Mouse (Mus musculus) myocyte (in vitro differentiated cells): ENCODE results near the gene Calml3. TPM values are rescaled to one million over a fixed set of nuclear protein-coding genes. Genes with fewer than 3 reads are reported as not detected.
A peak's percentile ranks its signal among the peaks of the same experiment; 100 is the strongest.

ENCODE experiments used
- H3K27me3 ChIP-seq: one replicate; pipeline ENCODE4 v1.6.1; 2011; ENCODE audit not compliant: control insufficient read depth, insufficient read depth, insufficient read length
- H3K36me3 ChIP-seq: one replicate; pipeline ENCODE4 v1.6.1; 2011; ENCODE audit not compliant: control insufficient read depth, insufficient read depth
- H3K4me2 ChIP-seq: one replicate; pipeline ENCODE4 v1.6.1; 2011; ENCODE audit warnings: low read depth, control low read depth
- H3K4me3 ChIP-seq: one replicate; pipeline ENCODE4 v1.5.1; 2011; ENCODE audit warnings: mild to moderate bottlenecking, control low read depth, moderate library complexity
- H3K79me2 ChIP-seq: one replicate; pipeline ENCODE4 v1.6.1; 2011; ENCODE audit not compliant: control insufficient read depth, insufficient read depth
- H3ac ChIP-seq: one replicate; pipeline ENCODE4 v1.6.1; 2011; ENCODE audit not compliant: control insufficient read depth, insufficient read length
- CEBPB ChIP-seq: IDR thresholded peaks from 2 replicates; pipeline ENCODE4 v1.6.1; 2011; ENCODE audit warnings: mild to moderate bottlenecking, moderate library complexity; ENCODE audit not compliant: poor library complexity, insufficient read depth, severe bottlenecking
- E2F4 ChIP-seq: IDR thresholded peaks from one replicate; pipeline ENCODE4 v1.6.1; 2011; ENCODE audit warnings: mild to moderate bottlenecking, control low read depth, moderate library complexity; ENCODE audit not compliant: insufficient read depth
- MAX ChIP-seq: IDR thresholded peaks from one replicate; pipeline ENCODE4 v1.6.1; 2011; ENCODE audit warnings: low read depth, mild to moderate bottlenecking, control low read depth
- MYOD1 ChIP-seq, 3 experiments: IDR thresholded peaks; one replicate each; pipeline ENCODE4 v1.6.1; 2011; ENCODE audit warnings: control low read depth in 2 of 3, low read depth in 2 of 3, mild to moderate bottlenecking in 2 of 3, moderate library complexity in 1 of 3; ENCODE audit not compliant: insufficient read length in 2 of 3, control insufficient read depth in 1 of 3
- MYOG ChIP-seq, 3 experiments: IDR thresholded peaks; one replicate each; pipeline ENCODE4 v1.6.1; 2011; ENCODE audit warnings: control low read depth in 2 of 3, low read depth in 2 of 3, mild to moderate bottlenecking in 2 of 3; ENCODE audit not compliant: insufficient read length in 2 of 3, control insufficient read depth in 1 of 3, insufficient read depth in 1 of 3
- POLR2A ChIP-seq: IDR thresholded peaks from one replicate; pipeline ENCODE4 v1.6.1; 2011; ENCODE audit warnings: low read depth, mild to moderate bottlenecking, control low read depth, moderate library complexity; ENCODE audit not compliant: insufficient read length
- POLR2AphosphoS2 ChIP-seq: IDR thresholded peaks from one replicate; pipeline ENCODE4 v1.6.1; 2011; ENCODE audit warnings: low read depth, control low read depth; ENCODE audit not compliant: insufficient read length
- REST ChIP-seq: IDR thresholded peaks from one replicate; pipeline ENCODE4 v1.6.1; 2011; ENCODE audit warnings: mild to moderate bottlenecking, control low read depth, moderate library complexity; ENCODE audit not compliant: insufficient read depth, insufficient read length
- SRF ChIP-seq: IDR thresholded peaks from one replicate; pipeline ENCODE4 v1.6.1; 2011; ENCODE audit warnings: low read depth; ENCODE audit not compliant: control insufficient read depth, insufficient read length
- TCF12 ChIP-seq: IDR thresholded peaks from one replicate; pipeline ENCODE4 v1.6.1; 2011; ENCODE audit warnings: mild to moderate bottlenecking, control low read depth; ENCODE audit not compliant: poor library complexity, insufficient read depth, severe bottlenecking
- TCF3 ChIP-seq: IDR thresholded peaks from one replicate; pipeline ENCODE4 v1.6.1; 2011; ENCODE audit warnings: low read depth, control low read depth; ENCODE audit not compliant: insufficient read length
- USF1 ChIP-seq: IDR thresholded peaks from one replicate; pipeline ENCODE4 v1.6.1; 2011; ENCODE audit warnings: low read depth, mild to moderate bottlenecking, control low read depth, moderate library complexity
- polyA plus RNA-seq: library from polyadenylated mRNA; unstranded; fragments of >200 nt; fragmentation: generic; extraction: Trizol; gene quantifications from one replicate; pipeline ENCODE4 v1.2.1, GENCODE M21; 2012; ENCODE audit warnings: missing spikeins

Gene Calml3
- polyA plus RNA-seq, 1 experiment: 0.08 TPM

DNA sequence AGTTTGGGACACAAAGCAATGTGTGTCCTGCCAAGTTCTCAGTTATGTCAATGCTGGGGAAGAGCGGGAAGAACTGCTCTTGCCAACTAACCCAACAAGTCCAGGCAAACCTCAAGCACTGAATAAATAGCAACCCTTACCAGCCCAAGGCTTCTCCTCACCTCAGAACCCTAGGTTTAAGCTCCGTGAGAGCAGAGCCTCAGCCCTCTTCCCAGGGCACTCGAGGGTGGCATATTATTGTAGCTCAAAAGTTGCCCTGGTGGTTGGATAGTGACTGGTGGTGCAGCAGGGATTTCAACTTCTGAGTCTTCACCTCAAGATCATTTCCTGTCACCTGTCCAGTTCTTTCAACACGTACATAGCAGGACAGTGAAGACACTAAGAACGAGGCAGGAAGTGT is 27.4 kb upstream of the Calml3 start:
- Histone ChIP-seq H3K36me3 (no peaks in the 10 kb centered on the region), H3ac (no peak overlapping the region), H3K4me3 (no peak overlapping the region), H3K4me2 (no peak overlapping the region), H3K79me2 (no peaks in the 10 kb centered on the region), H3K27me3 (no peaks in the 10 kb centered on the region)
- TF ChIP-seq REST (no peak), POLR2AphosphoS2 (no peak), POLR2A (no peak), SRF (no peak), MYOD1 (IDR thresholded peaks at IDR 0.05; ENCODE audit: control insufficient read depth in 1 of 3, insufficient read length in 2 of 3, low read depth in 2 of 3) (no peak), MAX (no peak), TCF3 (no peak), CEBPB (no peak), USF1 (no peak), TCF12 (no peak), E2F4 (no peak), MYOG (IDR thresholded peaks at IDR 0.05; ENCODE audit: control insufficient read depth in 1 of 3, insufficient read depth in 1 of 3, insufficient read length in 2 of 3, low read depth in 2 of 3) (no peak)

DNA sequence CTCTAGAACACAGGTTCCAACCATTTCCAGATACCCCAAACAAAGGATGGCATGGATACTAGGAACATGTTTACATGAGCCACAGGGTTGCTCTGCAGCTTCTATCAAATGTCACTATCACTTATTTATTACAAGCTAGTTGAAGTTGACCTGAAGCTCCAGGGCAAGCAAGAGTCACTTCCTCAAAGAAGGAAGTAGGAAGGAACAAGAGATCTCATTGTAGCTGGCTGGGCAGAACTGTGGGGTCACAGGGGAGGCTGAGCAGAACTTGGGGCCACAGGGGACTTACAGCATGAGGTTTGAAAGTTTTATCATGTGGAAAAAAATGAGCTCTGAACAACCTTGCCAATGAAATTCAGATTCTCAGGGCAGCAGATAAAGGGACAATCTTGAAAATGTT is 21.6 kb upstream of the Calml3 start:
- TF ChIP-seq TCF12 (no peak), POLR2A (no peak), MYOD1 (IDR thresholded peaks at IDR 0.05; ENCODE audit: control insufficient read depth in 1 of 3, insufficient read length in 2 of 3, low read depth in 2 of 3) (no peak), TCF3 (no peak), USF1 (no peak), MAX (no peak), REST (no peak)
- Histone ChIP-seq H3K4me2 (no peak overlapping the region), H3K79me2 (no peaks in the 10 kb centered on the region), H3ac (no peak overlapping the region), H3K36me3 (no peaks in the 10 kb centered on the region), H3K4me3 (no peak overlapping the region), H3K27me3 (no peaks in the 10 kb centered on the region)

DNA sequence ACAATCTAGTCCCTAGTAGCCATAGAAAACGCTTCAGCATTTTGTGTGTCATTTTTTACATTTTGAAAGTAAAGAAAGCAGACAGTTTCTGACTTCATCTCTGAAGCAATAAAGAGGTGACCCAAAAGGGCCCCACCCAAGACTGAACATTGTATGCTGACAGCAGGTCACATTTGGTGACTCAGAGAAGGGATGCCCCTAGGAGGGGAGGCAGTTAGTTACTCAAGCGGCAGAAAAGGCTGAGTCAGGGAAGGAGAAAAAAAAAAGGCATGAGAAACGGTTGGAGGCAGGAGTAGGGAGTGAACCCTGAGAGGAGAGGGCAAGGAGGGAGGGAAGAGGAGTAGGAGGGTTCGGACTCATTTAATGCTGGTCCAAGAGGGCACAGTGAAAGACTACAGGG is 18.0 kb upstream of the Calml3 start:
- H3K4me3 ChIP-seq: no peak overlapping the region
- H3K27me3 ChIP-seq: no peaks in the 10 kb centered on the region
- H3K79me2 ChIP-seq: no peaks in the 10 kb centered on the region
- H3ac ChIP-seq: no peak overlapping the region
- peak overlapping the region; percentile 45 for H3K4me2 ChIP-seq
- H3K36me3 ChIP-seq: no peaks in the 10 kb centered on the region
- TF ChIP-seq USF1: no peak

DNA sequence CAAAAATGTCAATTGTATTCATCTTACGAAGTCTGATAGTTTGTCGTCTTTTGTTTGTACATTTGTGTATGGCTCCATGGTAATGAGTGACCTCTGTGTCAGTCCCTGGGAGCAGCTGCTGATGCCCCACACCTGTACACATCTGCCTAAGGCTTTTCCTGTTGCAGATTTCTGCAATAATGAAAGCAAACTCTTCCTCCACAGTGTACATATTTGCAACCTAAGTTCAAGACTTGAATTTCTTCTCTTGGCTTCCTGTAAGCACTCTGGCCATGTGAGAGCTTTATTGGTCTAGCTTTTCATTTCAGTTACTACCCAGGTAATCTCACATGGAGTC is 14.6 kb upstream of the Calml3 start:
- H3K4me3 ChIP-seq: no peak overlapping the region
- H3ac ChIP-seq: no peak overlapping the region
- no peak overlapping the region for H3K4me2 ChIP-seq
- H3K36me3 ChIP-seq: no peaks in the 10 kb centered on the region
- no peaks in the 10 kb centered on the region for H3K27me3 ChIP-seq
- H3K79me2 ChIP-seq: no peaks in the 10 kb centered on the region
- no peak for TF ChIP-seq MYOG (IDR thresholded peaks at IDR 0.05; ENCODE audit: control insufficient read depth in 1 of 3, insufficient read depth in 1 of 3, insufficient read length in 2 of 3, low read depth in 2 of 3)
- TF ChIP-seq POLR2AphosphoS2: no peak
- TF ChIP-seq MAX: no peak
- TF ChIP-seq E2F4: no peak
- TF ChIP-seq TCF3: no peak
- TF ChIP-seq MYOD1 (IDR thresholded peaks at IDR 0.05; ENCODE audit: control insufficient read depth in 1 of 3, insufficient read length in 2 of 3, low read depth in 2 of 3): no peak
- TF ChIP-seq CEBPB: no peak
- no peak for TF ChIP-seq TCF12
- TF ChIP-seq POLR2A: no peak
- TF ChIP-seq SRF: no peak
- no peak for TF ChIP-seq REST
- TF ChIP-seq USF1: no peak

DNA sequence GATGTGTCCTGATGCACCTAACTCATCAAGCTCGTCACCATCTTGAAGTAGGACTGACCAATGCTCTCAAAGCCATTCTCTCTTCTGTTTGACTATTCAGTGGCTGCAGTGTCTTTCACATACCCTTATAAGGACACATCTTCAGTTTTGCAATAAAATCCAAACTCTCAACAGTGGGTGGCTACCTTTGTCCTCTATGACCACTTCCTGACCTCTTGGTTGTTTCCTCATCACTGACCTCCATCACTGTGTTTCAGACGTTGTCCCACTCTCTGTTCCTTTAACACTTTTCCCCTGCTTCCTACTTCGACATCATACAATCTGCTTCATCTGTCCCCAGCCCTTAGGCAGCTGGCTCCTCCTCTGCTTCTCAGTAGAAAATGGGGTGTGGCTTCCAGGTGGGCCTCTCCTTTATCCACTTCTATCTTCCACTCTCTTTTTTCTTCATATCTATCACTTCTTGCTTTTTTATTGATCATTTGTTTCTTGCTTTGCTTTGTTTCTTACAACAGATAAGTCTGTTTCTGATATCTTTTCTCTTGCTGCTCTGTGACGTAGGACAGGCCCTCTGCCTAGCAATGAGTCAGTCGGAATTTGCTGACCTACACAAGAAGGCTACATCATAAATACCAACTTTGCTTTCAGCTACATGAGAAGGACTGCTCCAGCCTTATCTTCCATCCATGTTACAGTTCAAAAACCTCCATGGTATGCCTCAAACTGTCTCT is 14.1 kb upstream of the Calml3 start:
- Histone ChIP-seq H3ac (no peak overlapping the region), H3K4me3 (no peak overlapping the region), H3K36me3 (no peaks in the 10 kb centered on the region), H3K79me2 (no peaks in the 10 kb centered on the region), H3K27me3 (no peaks in the 10 kb centered on the region), H3K4me2 (no peak overlapping the region)
- TF ChIP-seq MAX (no peak), TCF3 (no peak), MYOD1 (IDR thresholded peaks at IDR 0.05; ENCODE audit: control insufficient read depth in 1 of 3, insufficient read length in 2 of 3, low read depth in 2 of 3) (no peak), POLR2AphosphoS2 (no peak), POLR2A (no peak), SRF (no peak)
